Mouse (Mus musculus): ENCODE results near the gene Slc19a2. TPM values are rescaled to one million over a fixed set of nuclear protein-coding genes. Genes with fewer than 3 reads are reported as not detected.
A peak's percentile ranks its signal among the peaks of the same experiment; 100 is the strongest.

Gene Slc19a2
- polyA plus RNA-seq, 1 experiment: 7.4 TPM

DNA sequence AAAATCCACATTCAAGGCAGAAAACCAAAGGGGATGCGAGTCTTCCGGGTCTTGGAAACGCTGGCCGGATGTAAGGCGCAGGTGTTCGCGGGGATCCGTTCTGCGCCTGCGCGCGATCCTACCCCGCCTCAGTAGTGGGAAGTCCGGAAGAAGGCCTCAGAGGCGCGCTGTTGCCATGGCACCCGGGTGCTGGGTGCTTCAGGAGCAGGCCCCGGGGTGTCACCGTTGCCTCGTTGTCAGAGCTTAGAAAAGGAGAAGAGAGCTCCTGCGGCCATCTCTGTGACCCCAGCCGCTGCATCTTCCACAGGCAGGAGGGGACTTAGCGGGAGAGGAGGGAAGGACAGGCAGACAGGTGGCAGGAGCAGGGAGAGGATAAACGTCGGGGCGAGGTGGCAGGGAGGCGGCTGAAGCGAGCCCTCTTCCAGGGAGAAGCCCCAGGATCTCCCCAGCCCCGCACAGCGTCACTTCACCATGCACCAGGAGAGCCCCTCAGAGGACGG, 26.7 kb downstream of the Slc19a2 start, which contains the start of gene Ccdc181:
Gene Ccdc181 (plus strand): TSS at position 131 of the 500 bp plus-strand sequence.
- WGBS: under 1% methylated on average over 31 of the region's 31 CpGs
- H3K4me3 ChIP-seq (ENCODE audit: low read depth, low read length): peak within 1 kb of the TSS; percentile 72
- no peaks in the 10 kb centered on the region; the same call in 1 of the 2 replicates for H3K36me3 ChIP-seq (ENCODE audit: control insufficient read depth, insufficient read depth, low read length)
- no peak within 1 kb of the TSS for H3K27ac ChIP-seq (ENCODE audit: insufficient read depth, low read depth, low read length)
- no peaks in the 10 kb centered on the region for H3K27me3 ChIP-seq (ENCODE audit: control insufficient read depth, insufficient read depth, low read length)
- peak; percentile 10; the same call in 1 of the 2 replicates for TF ChIP-seq CTCF (IDR thresholded peaks at IDR 0.05; ENCODE audit: extremely low read depth, insufficient read length, insufficient replicate concordance, low read depth, low read length)
- TF ChIP-seq POLR2A (IDR thresholded peaks at IDR 0.05; ENCODE audit: low read depth, low read length): peak; percentile 54; the same call in 1 of the 2 replicates
- H3K4me1 ChIP-seq (ENCODE audit: control insufficient read depth, insufficient read depth, insufficient read length, low read length): no peaks in the 10 kb centered on the region

GRCm38 (mm10) chr1:164276552-164276951, 27.7 kb downstream of the Slc19a2 start:
- no peak overlapping the region for H3K4me3 ChIP-seq (ENCODE audit: low read depth, low read length)
- no peaks in the 10 kb centered on the region for H3K27me3 ChIP-seq (ENCODE audit: control insufficient read depth, insufficient read depth, low read length)
- no peaks in the 10 kb centered on the region; the same call in 1 of the 2 replicates for H3K36me3 ChIP-seq (ENCODE audit: control insufficient read depth, insufficient read depth, low read length)
- TF ChIP-seq CTCF (IDR thresholded peaks at IDR 0.05; ENCODE audit: extremely low read depth, insufficient read length, insufficient replicate concordance, low read depth, low read length): no peak
- no peak for TF ChIP-seq POLR2A (IDR thresholded peaks at IDR 0.05; ENCODE audit: low read depth, low read length)
- no peak overlapping the region for H3K27ac ChIP-seq (ENCODE audit: insufficient read depth, low read depth, low read length)
- H3K4me1 ChIP-seq (ENCODE audit: control insufficient read depth, insufficient read depth, insufficient read length, low read length): no peaks in the 10 kb centered on the region
- WGBS: 83% methylated on average over 3 of the region's 3 CpGs

DNA sequence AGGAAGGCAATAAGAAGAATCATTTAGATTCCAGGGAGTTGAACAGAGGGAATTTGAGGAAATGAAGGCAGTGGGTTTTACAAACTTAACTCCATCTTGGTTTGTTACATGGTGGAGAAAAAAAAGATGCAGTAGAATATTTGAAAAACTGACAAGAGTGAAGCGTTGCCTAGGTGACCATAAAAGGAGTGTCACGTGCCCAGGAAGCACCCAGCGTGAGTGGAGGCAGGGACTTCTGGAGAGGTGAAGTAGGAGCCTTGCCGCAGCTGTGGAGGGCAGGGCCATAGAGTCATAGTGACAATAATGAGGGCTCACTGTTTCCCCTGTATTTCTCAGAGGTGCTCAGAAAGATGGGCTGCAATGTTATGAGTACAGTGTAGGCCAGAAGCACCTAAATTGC, 30.5 kb downstream of the Slc19a2 start:
- Histone ChIP-seq H3K4me3 (ENCODE audit: low read depth, low read length) (no peak overlapping the region), H3K27me3 (ENCODE audit: control insufficient read depth, insufficient read depth, low read length) (no peaks in the 10 kb centered on the region), H3K36me3 (ENCODE audit: control insufficient read depth, insufficient read depth, low read length) (peaks cover 2% of the 10 kb centered on the region; the same call in 1 of the 2 replicates), H3K27ac (ENCODE audit: insufficient read depth, low read depth, low read length) (no peak overlapping the region), H3K4me1 (ENCODE audit: control insufficient read depth, insufficient read depth, insufficient read length, low read length) (no peaks in the 10 kb centered on the region)
- TF ChIP-seq POLR2A (IDR thresholded peaks at IDR 0.05; ENCODE audit: low read depth, low read length) (no peak), CTCF (IDR thresholded peaks at IDR 0.05; ENCODE audit: extremely low read depth, insufficient read length, insufficient replicate concordance, low read depth, low read length) (no peak)
- 77% methylated on average over 4 of the region's 4 CpGs for WGBS

DNA sequence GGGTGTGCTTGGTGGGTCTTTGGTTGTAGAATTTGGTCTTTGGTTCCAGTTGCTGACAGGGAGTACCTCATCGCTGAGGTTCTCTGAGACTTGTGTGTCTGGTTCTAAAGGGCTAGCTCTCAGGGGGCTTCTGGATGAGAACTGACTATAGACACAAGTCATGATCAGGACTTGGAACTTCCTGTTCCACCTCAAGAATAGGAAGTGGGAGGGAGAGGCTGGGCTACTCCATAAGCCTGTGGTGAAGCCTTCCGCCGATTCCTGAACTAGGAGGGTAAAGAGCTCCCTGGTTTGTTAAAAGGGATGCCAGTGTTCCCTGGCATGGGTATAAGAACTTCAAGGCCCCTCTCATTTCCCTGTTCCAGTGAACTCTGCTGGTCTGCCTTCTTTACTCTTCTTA, 35.2 kb downstream of the Slc19a2 start:
- Histone ChIP-seq H3K27ac (ENCODE audit: insufficient read depth, low read depth, low read length) (no peak overlapping the region), H3K36me3 (ENCODE audit: control insufficient read depth, insufficient read depth, low read length) (peaks cover 2% of the 10 kb centered on the region; the same call in 1 of the 2 replicates), H3K4me1 (ENCODE audit: control insufficient read depth, insufficient read depth, insufficient read length, low read length) (no peaks in the 10 kb centered on the region), H3K4me3 (ENCODE audit: low read depth, low read length) (no peak overlapping the region), H3K27me3 (ENCODE audit: control insufficient read depth, insufficient read depth, low read length) (no peaks in the 10 kb centered on the region)
- TF ChIP-seq CTCF (IDR thresholded peaks at IDR 0.05; ENCODE audit: extremely low read depth, insufficient read length, insufficient replicate concordance, low read depth, low read length): no peak
- no peak for TF ChIP-seq POLR2A (IDR thresholded peaks at IDR 0.05; ENCODE audit: low read depth, low read length)
- WGBS: 91% methylated on average over 3 of the region's 3 CpGs

GRCm38 (mm10) chr1:164287406-164287805, 38.6 kb downstream of the Slc19a2 start:
- TF ChIP-seq POLR2A (IDR thresholded peaks at IDR 0.05; ENCODE audit: low read depth, low read length) (no peak), CTCF (IDR thresholded peaks at IDR 0.05; ENCODE audit: extremely low read depth, insufficient read length, insufficient replicate concordance, low read depth, low read length) (no peak)
- H3K4me1 ChIP-seq (ENCODE audit: control insufficient read depth, insufficient read depth, insufficient read length, low read length): no peaks in the 10 kb centered on the region
- no peak overlapping the region for H3K27ac ChIP-seq (ENCODE audit: insufficient read depth, low read depth, low read length)
- no peaks in the 10 kb centered on the region for H3K27me3 ChIP-seq (ENCODE audit: control insufficient read depth, insufficient read depth, low read length)
- 78% methylated on average over 15 of the region's 15 CpGs for WGBS
- H3K36me3 ChIP-seq (ENCODE audit: control insufficient read depth, insufficient read depth, low read length): peaks cover 15% of the 10 kb centered on the region
- H3K4me3 ChIP-seq (ENCODE audit: low read depth, low read length): no peak overlapping the region

GRCm38 (mm10) chr1:164292040-164292439, 43.2 kb downstream of the Slc19a2 start:
- H3K27ac ChIP-seq (ENCODE audit: insufficient read depth, low read depth, low read length): no peak overlapping the region
- H3K4me1 ChIP-seq (ENCODE audit: control insufficient read depth, insufficient read depth, insufficient read length, low read length): no peaks in the 10 kb centered on the region
- WGBS: 75% methylated on average over 5 of the region's 5 CpGs
- peaks cover 41% of the 10 kb centered on the region for H3K36me3 ChIP-seq (ENCODE audit: control insufficient read depth, insufficient read depth, low read length)
- TF ChIP-seq POLR2A (IDR thresholded peaks at IDR 0.05; ENCODE audit: low read depth, low read length) (no peak), CTCF (IDR thresholded peaks at IDR 0.05; ENCODE audit: extremely low read depth, insufficient read length, insufficient replicate concordance, low read depth, low read length) (no peak)
- no peak overlapping the region for H3K4me3 ChIP-seq (ENCODE audit: low read depth, low read length)
- H3K27me3 ChIP-seq (ENCODE audit: control insufficient read depth, insufficient read depth, low read length): no peaks in the 10 kb centered on the region

GRCm38 (mm10) chr1:164294071-164294470, 45.2 kb downstream of the Slc19a2 start:
- no peaks in the 10 kb centered on the region for H3K4me1 ChIP-seq (ENCODE audit: control insufficient read depth, insufficient read depth, insufficient read length, low read length)
- peaks cover 55% of the 10 kb centered on the region for H3K36me3 ChIP-seq (ENCODE audit: control insufficient read depth, insufficient read depth, low read length)
- no peak overlapping the region for H3K27ac ChIP-seq (ENCODE audit: insufficient read depth, low read depth, low read length)
- H3K4me3 ChIP-seq (ENCODE audit: low read depth, low read length): no peak overlapping the region
- no peak for TF ChIP-seq CTCF (IDR thresholded peaks at IDR 0.05; ENCODE audit: extremely low read depth, insufficient read length, insufficient replicate concordance, low read depth, low read length)
- no peak for TF ChIP-seq POLR2A (IDR thresholded peaks at IDR 0.05; ENCODE audit: low read depth, low read length)
- H3K27me3 ChIP-seq (ENCODE audit: control insufficient read depth, insufficient read depth, low read length): no peaks in the 10 kb centered on the region
- 93% methylated on average over 6 of the region's 6 CpGs for WGBS
